Mouse (Mus musculus): Measurements from ENCODE around the gene Ncoa3.

DNA sequence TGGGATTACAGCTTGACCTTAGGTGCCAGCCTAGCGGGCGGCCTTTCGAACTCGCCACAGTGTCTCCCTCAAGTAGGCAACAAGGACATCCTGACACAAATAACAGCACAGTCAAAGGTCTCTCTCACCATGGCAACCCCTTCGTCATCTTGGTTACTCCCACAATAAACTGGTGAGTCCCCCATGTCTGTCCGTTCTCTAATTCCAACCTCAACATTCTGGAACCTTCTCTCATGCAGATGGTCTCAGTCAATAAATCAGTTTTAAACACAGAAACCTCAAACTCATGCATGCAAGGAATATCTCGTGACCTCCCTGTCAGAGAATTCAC lies 123.8 kb downstream of the Ncoa3 start:
- no peak for TF ChIP-seq POLR2A (IDR thresholded peaks at IDR 0.05; ENCODE audit: insufficient read depth, low read length)
- no peak for TF ChIP-seq EP300 (IDR thresholded peaks at IDR 0.05; ENCODE audit: insufficient read depth, low read depth, low read length)
- no peak for TF ChIP-seq CTCF (IDR thresholded peaks at IDR 0.05; ENCODE audit: low read depth, low read length)

Measured in ES-Bruce4 (cell line).